ENCODE assay signal across 9 mouse cellular contexts in the genomic region with DNA sequence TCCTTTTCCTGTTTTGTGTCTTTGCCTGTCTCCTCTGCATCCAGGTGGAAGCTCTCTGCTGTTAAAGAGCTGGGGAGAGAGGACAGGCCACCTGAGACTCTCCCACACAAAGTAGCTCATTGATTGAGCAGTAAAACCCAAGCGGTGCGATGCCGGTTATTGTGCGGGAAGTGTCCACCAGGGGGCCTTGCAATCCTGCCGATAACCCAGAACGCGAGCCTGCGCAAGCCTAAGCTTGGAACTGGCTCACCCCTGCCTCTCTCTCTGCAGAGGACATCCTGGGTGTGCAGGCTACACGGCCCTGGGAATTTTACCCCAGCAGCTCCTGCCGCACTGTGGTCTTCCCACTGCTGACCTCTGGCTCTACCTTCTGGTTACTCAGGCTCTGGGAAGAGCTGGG. TPM values are rescaled to one million over a fixed set of nuclear protein-coding genes. Genes with fewer than 3 reads are reported as not detected.
A peak's percentile ranks its signal among the peaks of the same experiment; 100 is the strongest.
DNase-seq lines count a peak whose midpoint lies in the region; ATAC-seq and TF ChIP-seq lines count a peak whose summit lies in the region.
"Had no signal": no experiment of that assay in that cellular context is flagged by ENCODE, and none has a peak within 500 bp of the region (broad histone marks: within the 10 kb centered on the region; RNA-seq: fewer than 3 reads in every experiment).

No protein-coding gene starts in this region.

- no peaks in the 10 kb centered on the region for H3K36me3 ChIP-seq in kidney, adult 2 months (ENCODE audit: control insufficient read depth, insufficient read depth, low read length)
- H3K36me3 ChIP-seq in liver, embryonic 13.5 days = peaks cover 7% of the 10 kb centered on the region; the same call in 1 of the 2 replicates
- H3K36me3 ChIP-seq in neural tube, embryonic 14.5 days (ENCODE audit: control insufficient read depth, insufficient read depth, low read length) = no peaks in the 10 kb centered on the region
- no peaks in the 10 kb centered on the region for H3K36me3 ChIP-seq in testis, adult 2 months (ENCODE audit: control insufficient read depth, insufficient read depth, low read length)

- H3K27me3 ChIP-seq in kidney, adult 2 months (replicated peaks; ENCODE audit: control insufficient read depth, insufficient read depth, low read length) = no peaks in the 10 kb centered on the region
- H3K27me3 ChIP-seq in liver, embryonic 13.5 days = peaks cover 4% of the 10 kb centered on the region
- H3K27me3 ChIP-seq in neural tube, embryonic 14.5 days (ENCODE audit: control insufficient read depth, insufficient read depth, low read length) = no peaks in the 10 kb centered on the region
- no peaks in the 10 kb centered on the region for H3K27me3 ChIP-seq in testis, adult 2 months (ENCODE audit: control insufficient read depth, insufficient read depth, low read length)
- H3K27me3 ChIP-seq: embryonic facial prominence, embryonic 13.5 days had no signal

- H3K4me2 ChIP-seq in liver, embryonic 13.5 days = 0 out of 2 replicates have a peak overlapping the region, but pooled peaks have one; percentile 17
- no peak overlapping the region for H3K4me2 ChIP-seq in neural tube, embryonic 14.5 days (ENCODE audit: low read depth, low read length)
- H3K4me2 ChIP-seq: embryonic facial prominence, embryonic 13.5 days had no signal

- H3K4me1 ChIP-seq in kidney, adult 2 months (ENCODE audit: control insufficient read depth, insufficient read depth, low read length) = peaks cover 2% of the 10 kb centered on the region; the same call in 1 of the 2 replicates
- peaks cover 39% of the 10 kb centered on the region for H3K4me1 ChIP-seq in liver, embryonic 13.5 days (replicated peaks)
- peaks cover 21% of the 10 kb centered on the region for H3K4me1 ChIP-seq in neural tube, embryonic 14.5 days (ENCODE audit: control insufficient read depth, insufficient read depth, low read length)
- no peaks in the 10 kb centered on the region; the same call in 1 of the 2 replicates for H3K4me1 ChIP-seq in testis, adult 2 months (ENCODE audit: control insufficient read depth, insufficient read depth, low read length)

- WGBS in kidney, adult 2 months = 2% methylated on average over 10 of the region's 10 CpGs
- WGBS in liver, embryonic 13.5 days (ENCODE audit: insufficient replicate concordance) = 7% methylated on average over 10 of the region's 10 CpGs
- WGBS in neural tube, embryonic 14.5 days = 8% methylated on average over 10 of the region's 10 CpGs

- no peak for TF ChIP-seq POLR2A in kidney, adult 2 months (IDR thresholded peaks at IDR 0.05; ENCODE audit: low read depth, low read length)
- no peak for TF ChIP-seq POLR2A in testis, adult 2 months (IDR thresholded peaks at IDR 0.05; ENCODE audit: control insufficient read depth, low read depth, low read length)

- H3K27ac ChIP-seq in kidney, adult 2 months (ENCODE audit: insufficient read depth, low read depth, low read length) = no peak overlapping the region
- H3K27ac ChIP-seq in liver, embryonic 13.5 days = no peak overlapping the region
- H3K27ac ChIP-seq in neural tube, embryonic 14.5 days (ENCODE audit: low read depth, low read length) = no peak overlapping the region
- no peak overlapping the region for H3K27ac ChIP-seq in testis, adult 2 months (ENCODE audit: control insufficient read depth, insufficient read depth, low read depth, low read length)
- H3K27ac ChIP-seq: embryonic facial prominence, embryonic 13.5 days had no signal

- H3K4me3 ChIP-seq in kidney, adult 2 months (ENCODE audit: insufficient read depth, low read depth, low read length) = no peak overlapping the region
- H3K4me3 ChIP-seq in liver, embryonic 13.5 days (replicated peaks) = no peak overlapping the region
- no peak overlapping the region for H3K4me3 ChIP-seq in neural tube, embryonic 14.5 days (ENCODE audit: low read depth, low read length)
- H3K4me3 ChIP-seq in testis, adult 2 months (ENCODE audit: control insufficient read depth, low read depth, low read length) = no peak overlapping the region
- H3K4me3 ChIP-seq: embryonic facial prominence, embryonic 13.5 days had no signal

- H3K9me3 ChIP-seq in liver, embryonic 13.5 days (replicated peaks) = no peaks in the 10 kb centered on the region
- no peaks in the 10 kb centered on the region for H3K9me3 ChIP-seq in neural tube, embryonic 14.5 days (ENCODE audit: control insufficient read depth, low read length)
- H3K9me3 ChIP-seq: embryonic facial prominence, embryonic 13.5 days had no signal

- DNase-seq in A20 (ENCODE audit: low read depth, low spot score) = peak; percentile 75
- peak; percentile 65 to 74 for DNase-seq in adrenal gland, adult 18-20 months (ENCODE audit: low spot score in 2 of 2)
- DNase-seq in embryo, embryonic 10 days (ENCODE audit: low spot score) = peak; percentile 87
- DNase-seq in gastrocnemius, postnatal 36 days = peak; percentile 57 to 66
- peak; percentile 79 for DNase-seq in kidney, adult 2 months
- peak; percentile 64 for DNase-seq in liver, embryonic 13.5 days

- no peak overlapping the region for H3K9ac ChIP-seq in liver, embryonic 13.5 days
- H3K9ac ChIP-seq in neural tube, embryonic 14.5 days (replicated peaks; ENCODE audit: low read depth, low read length) = no peak overlapping the region

- intact Hi-C loops in gastrocnemius, postnatal 36 days (cut with DNase I) = no loop called here

- peak; percentile 86 for TF ChIP-seq CTCF in kidney, adult 2 months (conservative IDR thresholded peaks at IDR 0.05; ENCODE audit: insufficient read depth, insufficient read length, low read depth, low read length)
- peak; percentile 74; the same call in 1 of the 2 replicates for TF ChIP-seq CTCF in testis, adult 2 months (IDR thresholded peaks at IDR 0.05; ENCODE audit: control insufficient read depth, insufficient read depth, insufficient replicate concordance, low read depth, low read length)

- ATAC-seq in liver, embryonic 13.5 days (ENCODE audit: low read depth) = peak; percentile 24; the same call in 1 of the 2 replicates
- peak; percentile 28; the same call in 1 of the 2 replicates for ATAC-seq in neural tube, embryonic 14.5 days (ENCODE audit: low read depth)

RNA-seq across cellular contexts. Expression of a gene that starts 4.3 kb away (rescaled TPM):
- 10 to 100 TPM; 41.8 to 55.2 TPM for total RNA-seq in adrenal gland, adult 18-20 months (2021)
- 10 to 100 TPM; 50.3 to 55.0 TPM for total RNA-seq in gastrocnemius, postnatal 36 days (2021)
- polyA plus RNA-seq in kidney, adult 2 months (2012; rRNA removed) = 96.7 and 122 TPM in 2 replicates
- polyA plus RNA-seq in liver, embryonic 13.5 days (2015; fragmentation: Nextera tagmentation; extraction: Ambion mirVana) = 42.6 and 49.1 TPM in 2 replicates
- 115 and 124 TPM in 2 replicates for polyA plus RNA-seq in neural tube, embryonic 14.5 days (2014; fragmentation: Nextera tagmentation; extraction: Ambion mirVana)
- 43.6 and 53.7 TPM in 2 replicates for polyA plus RNA-seq in testis, adult 2 months (2012; rRNA removed)

RNA-seq across cellular contexts. Expression of a gene that starts 4.3 kb away (rescaled TPM):
- 10 to 100 TPM; 55.4 to 56.1 TPM for total RNA-seq in adrenal gland, adult 18-20 months (2021)
- total RNA-seq in gastrocnemius, postnatal 36 days (2021) = 10 to 100 TPM; 11.3 to 11.9 TPM
- polyA plus RNA-seq in kidney, adult 2 months (2012; rRNA removed) = 10.9 and 28.9 TPM in 2 replicates
- 39.6 and 48.3 TPM in 2 replicates for polyA plus RNA-seq in liver, embryonic 13.5 days (2015; fragmentation: Nextera tagmentation; extraction: Ambion mirVana)
- polyA plus RNA-seq in neural tube, embryonic 14.5 days (2014; fragmentation: Nextera tagmentation; extraction: Ambion mirVana) = 92.0 and 92.9 TPM in 2 replicates
- polyA plus RNA-seq in testis, adult 2 months (2012; rRNA removed) = 25.8 and 32.6 TPM in 2 replicates

RNA-seq across cellular contexts. Expression of a gene that starts 10.3 kb away (rescaled TPM):
- under 1 TPM; 0.36 to 0.77 TPM for total RNA-seq in adrenal gland, adult 18-20 months (2021)
- total RNA-seq in gastrocnemius, postnatal 36 days (2021) = under 1 TPM; 0.37 to 0.94 TPM
- 2.0 and 2.2 TPM in 2 replicates for polyA plus RNA-seq in kidney, adult 2 months (2012; rRNA removed)
- polyA plus RNA-seq in liver, embryonic 13.5 days (2015; fragmentation: Nextera tagmentation; extraction: Ambion mirVana) = 0.38 TPM in 1 of 2 replicates, not detected in the other
- 3.9 and 5.0 TPM in 2 replicates for polyA plus RNA-seq in neural tube, embryonic 14.5 days (2014; fragmentation: Nextera tagmentation; extraction: Ambion mirVana)
- 0.12 and 0.24 TPM in 2 replicates for polyA plus RNA-seq in testis, adult 2 months (2012; rRNA removed)

RNA-seq across cellular contexts. Expression of a gene that starts 59.1 kb away (rescaled TPM):
- total RNA-seq in adrenal gland, adult 18-20 months (2021) = 10 to 100 TPM; 22.9 to 25.7 TPM
- 1 to 10 TPM; 9.2 to 9.4 TPM for total RNA-seq in gastrocnemius, postnatal 36 days (2021)
- polyA plus RNA-seq in kidney, adult 2 months (2012; rRNA removed) = 4.4 and 5.5 TPM in 2 replicates
- polyA plus RNA-seq in liver, embryonic 13.5 days (2015; fragmentation: Nextera tagmentation; extraction: Ambion mirVana) = 6.4 and 7.9 TPM in 2 replicates
- 13.2 and 13.7 TPM in 2 replicates for polyA plus RNA-seq in neural tube, embryonic 14.5 days (2014; fragmentation: Nextera tagmentation; extraction: Ambion mirVana)
- polyA plus RNA-seq in testis, adult 2 months (2012; rRNA removed) = 3.2 and 4.3 TPM in 2 replicates
